Mouse (Mus musculus): ENCODE measurements around the gene Trim69.

DNA sequence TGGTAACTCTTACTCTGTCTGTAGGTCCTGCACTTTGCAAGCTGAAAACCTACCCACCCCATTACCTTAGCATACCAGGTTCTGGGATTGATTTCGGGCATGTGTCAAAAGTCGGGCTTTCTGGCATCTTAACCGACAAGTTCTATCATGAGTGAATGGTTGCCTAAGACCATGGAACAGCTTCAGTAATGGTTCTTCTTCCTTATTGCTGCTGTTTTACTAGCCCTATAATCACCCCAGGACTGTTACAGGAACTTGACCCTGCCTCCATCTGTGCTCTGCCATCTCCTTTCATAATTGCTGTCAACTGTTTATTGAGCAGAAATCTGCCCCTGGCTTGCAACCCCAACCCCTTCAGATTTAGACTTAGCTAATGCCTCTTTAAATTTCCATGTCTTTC, 26.3 kb downstream of the Trim69 start:
- no peak for TF ChIP-seq POLR2A (IDR thresholded peaks at IDR 0.05; ENCODE audit: control insufficient read depth, extremely low read depth, insufficient read depth, low read length, poor library complexity)
- no peak for TF ChIP-seq CTCF (IDR thresholded peaks at IDR 0.05; ENCODE audit: borderline replicate concordance, control insufficient read depth, extremely low read depth, insufficient read depth, low read length, poor library complexity)

Measured in thymus, adult 2 months (tissue).